Mouse (Mus musculus) heart, postnatal 14 days (tissue): ENCODE data around the gene Tenm4. TPM values are rescaled to one million over a fixed set of nuclear protein-coding genes. Genes with fewer than 3 reads are reported as not detected.

Source experiments
- DNase-seq, 2 experiments: peaks; one replicate each; pipeline ENCODE4 v3.0.0; 2021 to 2022
- intact Hi-C: fragments of 180-260 bp; cut with DNase I; formaldehyde crosslinking; loops from one replicate; pipeline ENCODE4 v1.15.1; 2025
- total RNA-seq, 2 experiments: library from RNA; stranded (reverse); gene quantifications; 2 replicates each; pipeline ENCODE4 v1.2.3; 2021

The Tenm4 gene
- total RNA-seq, 2 experiments from 2014 or later: 2.1 to 2.3 TPM

GRCm38 (mm10) chr7:96753335-96754095 lies 582.5 kb downstream of the Tenm4 start:
- intact Hi-C loops: no loop called here
- no peak for DNase-seq

DNA sequence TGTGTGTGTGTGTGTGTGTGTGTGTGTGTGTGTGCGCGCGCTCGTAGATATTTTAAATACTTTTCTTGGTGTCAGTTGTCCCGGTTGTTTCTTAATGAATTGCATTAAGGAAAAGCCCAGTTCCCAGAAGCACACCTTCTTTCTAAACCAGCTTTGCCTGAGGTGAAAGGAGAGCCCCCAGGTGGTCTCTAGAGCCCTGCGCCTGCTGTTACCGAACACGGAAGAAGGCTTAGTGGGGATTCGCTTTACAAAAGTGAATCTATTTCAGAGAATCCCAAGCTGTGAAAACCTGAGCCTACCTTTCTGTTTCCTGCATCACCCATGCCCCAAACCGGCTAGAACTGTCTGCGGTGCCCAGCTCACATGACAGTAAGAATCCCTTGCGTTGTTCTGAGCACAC lies 583.1 kb downstream of the Tenm4 start:
- intact Hi-C loops: no loop called here
- no peak for DNase-seq

GRCm38 (mm10) chr7:96755459-96756094 lies 584.5 kb downstream of the Tenm4 start:
- no peak for DNase-seq
- intact Hi-C loops: no loop called here

DNA sequence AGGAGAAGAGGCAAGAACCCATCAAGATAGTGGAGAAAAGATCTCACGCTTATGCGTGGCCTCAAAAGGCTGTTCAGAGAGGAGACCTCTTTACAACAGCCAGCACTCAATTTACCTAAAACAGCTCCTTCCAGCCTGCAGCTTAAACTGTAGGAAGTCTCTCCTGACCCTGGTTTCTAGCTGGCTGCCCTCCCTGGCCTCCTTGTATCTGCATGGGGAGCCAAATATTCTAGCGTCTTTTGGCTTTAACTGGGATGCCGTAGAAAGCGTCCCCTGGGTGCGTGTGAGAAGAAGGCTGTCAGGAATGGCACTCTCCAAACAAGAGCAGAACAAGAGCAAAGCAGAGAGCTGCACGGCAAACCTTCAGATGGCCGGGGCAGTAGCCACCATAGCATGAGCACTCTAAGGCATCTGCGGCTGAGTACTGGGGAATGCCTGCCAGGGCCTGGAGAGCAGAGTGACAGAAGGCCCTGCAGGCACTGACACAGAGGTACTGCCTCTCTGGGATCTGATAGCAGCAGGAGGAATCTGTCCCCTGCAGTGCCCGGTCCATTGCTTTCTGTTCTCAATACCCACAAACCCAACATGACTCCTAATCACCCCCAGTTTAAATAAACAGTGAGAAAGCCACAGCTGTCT lies 585.2 kb downstream of the Tenm4 start:
- intact Hi-C loops: no loop called here
- DNase-seq: peak in 1 of 2 experiments; percentile 29

GRCm38 (mm10) chr7:96757067-96757466 lies 586.0 kb downstream of the Tenm4 start:
- intact Hi-C loops: no loop called here
- no peak for DNase-seq

GRCm38 (mm10) chr7:96760208-96760607 lies 589.2 kb downstream of the Tenm4 start:
- no peak for DNase-seq
- intact Hi-C loops: no loop called here

GRCm38 (mm10) chr7:96761151-96761550 lies 590.1 kb downstream of the Tenm4 start:
- intact Hi-C loops: no loop called here
- no peak for DNase-seq

- intact Hi-C loops: no loop called here
- DNase-seq: peak in 1 of 2 experiments; percentile 37
Observed at GRCm38 (mm10) chr7:96765321-96765960, 594.4 kb downstream of the Tenm4 start.

- intact Hi-C loops: no loop called here
- no peak for DNase-seq
Observed at GRCm38 (mm10) chr7:96767090-96767489, 596.0 kb downstream of the Tenm4 start.

GRCm38 (mm10) chr7:96768718-96769117 lies 597.7 kb downstream of the Tenm4 start:
- intact Hi-C loops: no loop called here
- peak; percentile 22 to 24 for DNase-seq

- intact Hi-C loops: no loop called here
- DNase-seq: peak in 1 of 2 experiments; percentile 43
Observed at GRCm38 (mm10) chr7:96769784-96770183, 598.7 kb downstream of the Tenm4 start.

DNA sequence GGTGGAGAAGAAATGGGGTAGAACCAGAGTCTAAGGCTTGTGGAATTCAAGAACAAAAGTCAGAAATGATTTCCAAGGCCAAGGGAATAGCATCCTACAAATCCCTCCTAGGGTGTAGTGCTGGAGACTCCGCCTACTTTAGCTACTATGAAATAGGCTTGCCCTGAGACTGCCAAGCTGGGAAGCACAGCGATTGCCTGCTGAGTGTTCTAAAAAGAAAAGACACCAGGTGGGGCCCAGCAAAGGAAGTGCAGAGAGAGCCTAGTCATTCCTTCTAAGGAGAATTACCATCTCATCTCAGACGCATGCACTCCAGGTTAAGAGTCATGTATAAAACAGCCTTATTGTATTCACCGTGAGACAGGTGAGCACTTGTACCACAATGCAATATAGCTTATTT lies 601.9 kb downstream of the Tenm4 start:
- DNase-seq: no peak
- intact Hi-C loops: no loop called here

GRCm38 (mm10) chr7:96773585-96774225 lies 602.7 kb downstream of the Tenm4 start:
- intact Hi-C loops: no loop called here
- DNase-seq: no peak

GRCm38 (mm10) chr7:96775080-96775486 lies 604.0 kb downstream of the Tenm4 start:
- no peak for DNase-seq
- intact Hi-C loops: loop anchor here (5.0 kb wide), 1 partner anchor 258 kb away; no protein-coding TSS in a partner anchor

- intact Hi-C loops: loop anchor here (1.0 to 5.0 kb wide), 2 partner anchors 137 to 261 kb away; no protein-coding TSS in a partner anchor
Observed at GRCm38 (mm10) chr7:96777938-96778600, 607.0 kb downstream of the Tenm4 start.

DNA sequence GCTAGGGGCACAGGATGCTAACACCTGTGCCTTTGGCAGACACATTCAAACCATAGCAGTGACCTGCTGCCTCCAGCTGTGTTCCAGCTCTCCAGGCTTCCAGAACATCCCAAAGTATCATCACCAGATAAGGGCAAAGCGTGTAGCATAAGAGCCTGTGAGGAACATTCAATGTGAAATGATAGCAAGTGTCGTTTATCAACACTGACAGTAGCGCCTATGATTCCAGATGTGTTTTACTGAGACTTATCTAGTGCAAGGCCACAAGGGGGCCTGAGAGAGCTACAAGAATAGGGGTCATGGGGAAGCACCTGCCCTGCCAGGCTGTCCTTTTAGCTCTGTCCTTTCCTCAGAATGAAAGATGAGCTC lies 607.5 kb downstream of the Tenm4 start:
- peak; percentile 43 to 48 for DNase-seq
- intact Hi-C loops: loop anchor here (1.0 to 5.0 kb wide), 2 partner anchors 137 to 261 kb away; no protein-coding TSS in a partner anchor

More at GRCm38 (mm10) chr7:96777938-96778600, 607.0 kb downstream of the Tenm4 start:
- DNase-seq: no peak

GRCm38 (mm10) chr7:96780556-96780955 lies 609.5 kb downstream of the Tenm4 start:
- intact Hi-C loops: no loop called here
- no peak for DNase-seq

DNA sequence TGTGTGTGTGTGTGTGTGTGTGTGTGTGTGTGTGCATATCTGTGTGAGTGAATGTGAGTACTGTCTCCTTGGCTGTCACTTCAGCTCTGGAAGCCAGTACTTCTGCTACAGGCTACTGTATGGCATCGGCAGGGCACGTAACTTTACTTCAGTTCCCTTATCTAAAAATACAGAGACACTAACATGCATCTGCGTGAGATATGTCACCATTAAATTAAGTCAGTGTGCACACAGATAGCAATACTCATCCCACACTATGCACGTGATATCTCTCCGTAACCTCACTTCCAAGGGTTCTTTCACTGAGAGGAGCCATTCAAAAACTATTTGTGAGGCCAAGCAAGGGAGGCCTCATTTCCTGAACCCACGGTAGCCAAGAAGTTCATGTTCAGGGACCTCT lies 610.0 kb downstream of the Tenm4 start:
- intact Hi-C loops: no loop called here
- no peak for DNase-seq

- intact Hi-C loops: no loop called here
- no peak for DNase-seq
Observed at GRCm38 (mm10) chr7:96782686-96783085, 611.6 kb downstream of the Tenm4 start.

- intact Hi-C loops: no loop called here
- DNase-seq: no peak
Observed at GRCm38 (mm10) chr7:96785808-96786207, 614.8 kb downstream of the Tenm4 start.
